Mouse (Mus musculus): ENCODE measurements around the gene Tnk1. TPM values are rescaled to one million over a fixed set of nuclear protein-coding genes. Genes with fewer than 3 reads are reported as not detected.
A peak's percentile ranks its signal among the peaks of the same experiment; 100 is the strongest.
"Not testable (repeated sequence)": the region's sequence is repeated elsewhere in the genome, so short reads cannot be mapped to it uniquely, and the experiment has no call there.

Gene Tnk1
- total RNA-seq, 2 experiments from 2014 or later = 0.10 TPM; not detected in 1

DNA sequence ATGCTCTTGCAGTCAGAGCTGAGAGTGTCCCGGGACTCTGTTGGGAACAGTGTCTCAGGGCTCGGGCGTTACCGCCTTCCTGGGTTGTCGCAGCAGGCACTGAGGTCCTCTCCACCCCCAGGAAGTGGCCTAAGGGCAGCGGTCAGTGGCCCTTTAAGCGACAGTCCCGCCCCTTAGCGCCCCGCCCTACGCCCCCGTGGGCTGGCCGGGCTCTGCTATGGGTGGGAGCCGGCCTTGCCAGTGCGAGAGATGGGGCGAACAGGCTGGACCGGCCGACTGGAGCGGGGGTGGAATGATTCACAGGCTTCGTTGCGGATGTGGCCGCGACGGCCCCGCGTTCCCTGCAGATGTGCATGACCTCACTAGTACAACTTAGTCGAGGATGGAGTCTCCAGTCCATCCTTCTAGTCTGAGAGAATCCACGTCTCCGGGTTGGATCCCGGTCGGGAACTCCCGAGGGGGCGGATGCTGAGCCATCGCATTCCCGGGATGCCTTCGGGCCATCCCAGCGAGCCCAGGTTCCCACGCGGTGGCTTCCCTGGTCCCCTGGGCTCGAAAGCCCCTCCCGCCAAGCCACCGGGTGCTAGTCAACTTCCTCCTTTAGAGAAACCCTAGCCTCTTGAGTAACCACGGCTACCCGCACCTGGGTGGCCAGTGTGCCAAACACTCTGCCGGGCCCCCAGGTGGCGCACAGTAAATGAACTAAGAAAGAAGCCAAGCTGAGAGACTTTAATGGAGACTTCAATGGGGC, 22.5 kb upstream of the Tnk1 start, which contains the start of gene Kctd11:
Kctd11 (minus strand) TSS at position 554 of the 751 bp plus-strand sequence.
- peak; percentile 93 for DNase-seq
- intact Hi-C loops (cut with DNase I; ENCODE audit: low total_unique reads) = no loop called here

DNA sequence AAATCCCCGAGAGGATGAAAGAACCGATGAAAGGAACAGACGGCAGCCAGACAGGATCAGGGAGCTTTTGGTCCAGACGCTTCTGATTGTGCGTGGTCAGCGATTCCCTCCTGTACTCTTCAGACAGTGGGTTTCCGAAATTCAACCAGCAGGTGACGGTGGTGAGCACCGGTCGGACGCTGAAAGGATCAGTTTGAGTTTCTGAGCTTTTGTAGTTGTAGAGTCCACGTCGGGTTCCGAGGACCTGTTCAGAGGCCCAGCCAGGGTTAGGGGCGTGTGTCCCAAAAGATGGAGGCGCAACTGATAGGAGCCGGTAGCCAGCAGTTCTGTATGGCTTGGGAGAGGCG, 21.9 kb upstream of the Tnk1 start:
- peak; percentile 67 for DNase-seq
- intact Hi-C loops (cut with DNase I; ENCODE audit: low total_unique reads) = no loop called here

DNA sequence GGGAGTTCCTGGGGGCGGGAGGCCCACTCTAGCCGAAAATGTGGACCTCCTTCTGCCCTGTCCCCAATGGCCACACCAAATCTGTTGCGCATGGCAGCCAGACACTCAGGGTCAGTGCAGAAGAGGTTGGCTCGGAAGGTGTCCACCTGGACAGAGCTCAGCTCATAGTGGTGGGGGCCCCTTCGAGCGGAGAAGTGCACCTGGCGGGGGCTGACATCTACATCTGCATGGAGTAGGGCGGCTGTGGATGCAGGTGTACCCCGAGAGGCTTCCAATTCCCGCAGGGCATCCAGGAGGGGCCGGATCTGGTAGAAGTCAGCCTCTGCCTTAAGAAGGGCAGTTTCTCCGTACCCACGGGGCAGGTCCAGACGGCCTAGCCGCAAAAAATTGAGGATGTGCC, 21.2 kb upstream of the Tnk1 start:
- intact Hi-C loops (cut with DNase I; ENCODE audit: low total_unique reads) = loop anchor here (5.0 kb wide), 1 partner anchor 67 kb away; no protein-coding TSS in a partner anchor
- DNase-seq = no peak

DNA sequence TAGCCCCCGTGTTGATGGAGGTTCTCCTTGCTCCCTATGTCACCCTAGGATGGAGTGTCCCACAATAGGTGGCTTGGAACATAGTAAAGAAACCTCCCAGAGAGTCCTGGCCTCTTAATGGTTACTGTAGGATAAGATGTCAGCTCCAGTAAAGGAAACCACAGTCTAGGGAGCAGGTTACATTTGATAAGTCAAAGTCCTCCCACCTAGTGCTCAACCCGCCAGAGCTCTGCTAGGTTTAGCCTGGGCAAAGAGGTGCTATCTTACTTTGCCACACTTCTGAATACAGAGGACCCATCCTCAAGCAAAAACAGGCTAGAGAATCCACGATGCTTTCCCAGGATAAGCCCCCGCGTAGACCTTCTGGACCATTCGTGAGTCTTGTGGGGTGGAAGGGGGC, 20.4 kb upstream of the Tnk1 start:
- DNase-seq = no peak
- intact Hi-C loops (cut with DNase I; ENCODE audit: low total_unique reads) = loop anchor here (5.0 kb wide), 1 partner anchor 67 kb away; no protein-coding TSS in a partner anchor

DNA sequence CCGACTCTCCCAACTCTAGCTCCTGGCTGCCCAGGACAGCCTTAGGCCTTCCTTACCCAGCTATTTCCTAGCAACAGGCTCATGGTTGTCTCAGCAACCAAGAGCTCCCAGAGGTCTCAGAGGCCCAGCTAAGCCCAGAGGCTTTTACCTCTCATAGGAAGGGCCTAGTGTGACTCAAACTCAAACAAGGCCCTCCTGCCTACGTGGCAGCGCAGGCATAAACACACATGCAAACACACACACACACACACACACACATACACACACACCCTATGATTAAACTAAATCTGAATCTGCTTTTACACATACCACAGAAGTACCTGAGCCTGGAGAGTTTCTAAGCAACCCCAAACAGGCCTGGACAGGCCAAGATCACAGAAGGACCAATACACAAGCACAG, 19.9 kb upstream of the Tnk1 start:
- DNase-seq = no peak
- intact Hi-C loops (cut with DNase I; ENCODE audit: low total_unique reads) = loop anchor here (5.0 kb wide), 1 partner anchor 66 kb away; no protein-coding TSS in a partner anchor

DNA sequence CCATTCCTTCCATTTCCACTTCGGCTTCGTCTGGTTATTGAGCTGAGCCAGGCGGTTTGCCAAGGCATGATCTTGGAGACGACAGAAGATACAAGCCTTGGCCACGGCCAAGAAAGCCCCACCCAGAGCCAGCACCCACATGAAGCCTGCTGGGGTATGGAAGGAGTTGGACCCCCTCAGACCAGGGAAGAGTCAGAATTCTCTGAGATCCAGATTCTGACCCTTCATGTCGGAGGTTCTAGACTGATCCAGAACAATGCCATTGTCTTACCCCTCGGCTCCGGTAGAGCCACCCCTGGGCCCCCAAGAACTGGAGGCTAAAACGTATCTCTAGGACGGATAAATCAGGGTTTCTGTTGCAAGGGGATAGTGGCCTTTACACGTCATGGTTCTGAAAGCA, 19.3 kb upstream of the Tnk1 start, which contains the start of gene Tmem95:
Tmem95 (minus strand) TSS at position 141 of the 400 bp plus-strand sequence.
- DNase-seq = no peak
- intact Hi-C loops (cut with DNase I; ENCODE audit: low total_unique reads) = loop anchor here (5.0 kb wide), 1 partner anchor 66 kb away; no protein-coding TSS in a partner anchor

DNA sequence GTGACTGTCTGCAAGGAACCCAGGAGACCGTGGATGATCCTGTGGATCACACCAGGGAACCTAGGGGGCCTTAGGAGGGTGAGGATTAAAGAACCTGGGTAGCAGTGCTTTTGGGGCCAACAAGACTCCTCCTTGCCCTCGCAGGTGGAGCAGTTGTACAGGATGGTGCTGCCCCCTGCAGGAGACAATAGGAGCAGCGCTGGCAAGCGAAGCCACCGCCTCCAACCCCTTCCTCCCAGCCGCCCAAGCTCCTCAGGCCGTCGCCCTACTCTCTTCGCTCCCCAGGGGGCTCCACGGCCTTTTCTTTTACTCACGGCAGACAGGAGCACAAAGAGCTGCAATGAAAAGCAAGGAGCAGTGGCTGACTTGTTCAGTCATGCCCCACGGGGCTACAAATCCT, 18.3 kb upstream of the Tnk1 start:
- intact Hi-C loops (cut with DNase I; ENCODE audit: low total_unique reads) = loop anchor here (5.0 kb wide), 1 partner anchor 65 kb away; no protein-coding TSS in a partner anchor
- DNase-seq = peak; percentile 86

DNA sequence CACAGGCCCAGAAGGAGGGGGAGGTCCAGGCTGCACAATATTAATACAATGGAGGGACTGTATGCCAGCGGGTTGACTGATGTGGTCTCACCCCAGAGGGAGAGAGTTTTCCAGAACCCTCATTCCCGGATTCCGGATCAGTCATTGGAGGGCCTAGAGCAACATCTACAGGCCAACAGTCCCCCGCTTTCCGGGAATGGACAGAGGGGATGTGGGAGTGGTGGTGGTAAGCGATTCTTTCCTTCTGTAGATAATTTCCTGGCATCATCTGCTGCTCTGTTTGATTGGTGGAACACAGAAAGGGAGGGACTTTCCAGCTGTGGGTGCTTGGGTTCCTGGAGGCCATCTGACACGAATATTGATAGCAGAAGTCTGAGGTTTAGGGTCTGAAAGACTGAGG, 17.7 kb upstream of the Tnk1 start:
- intact Hi-C loops (cut with DNase I; ENCODE audit: low total_unique reads) = loop anchor here (5.0 kb wide), 1 partner anchor 64 kb away; no protein-coding TSS in a partner anchor
- DNase-seq = no peak

DNA sequence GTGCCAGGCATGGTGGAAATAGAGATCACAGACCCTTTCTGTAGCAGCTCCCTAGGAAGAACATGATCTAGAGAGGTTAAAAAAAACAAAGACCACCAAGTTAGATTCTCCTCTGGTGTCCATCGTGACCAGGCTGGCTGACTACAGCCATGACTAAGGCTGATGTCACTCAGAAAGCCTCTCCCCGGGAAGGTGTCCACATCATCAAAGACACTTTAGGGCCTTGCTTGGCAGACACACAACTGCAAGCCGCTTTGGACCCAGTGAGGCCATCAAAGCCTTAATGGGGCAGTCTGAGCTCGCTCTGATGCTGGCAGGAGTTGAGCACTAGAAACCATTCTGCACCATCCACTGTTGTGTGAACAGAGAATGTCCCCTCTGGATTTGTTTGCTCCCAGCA, 13.9 kb upstream of the Tnk1 start:
- DNase-seq = no peak
- intact Hi-C loops (cut with DNase I; ENCODE audit: low total_unique reads) = no loop called here

DNA sequence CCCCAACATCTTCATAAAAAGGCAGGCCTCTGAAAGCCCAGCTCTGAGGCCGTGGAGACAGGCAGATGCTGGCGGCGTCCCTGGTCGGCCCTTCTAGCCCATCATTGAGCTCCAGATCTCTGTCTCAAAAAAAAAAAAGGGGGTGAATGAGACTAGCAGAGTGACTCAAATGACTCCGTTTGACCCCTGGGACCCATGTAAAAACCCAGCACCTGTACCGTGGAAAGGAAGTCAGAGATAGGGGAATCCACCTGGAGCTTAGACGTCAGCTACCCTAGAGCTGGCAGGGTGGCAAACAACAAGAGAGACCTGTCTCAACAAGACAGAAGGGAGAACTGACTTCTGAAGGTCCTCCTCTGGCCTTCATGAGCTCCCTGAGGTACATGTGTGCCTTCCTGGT, 13.3 kb upstream of the Tnk1 start:
- no peak for DNase-seq

DNA sequence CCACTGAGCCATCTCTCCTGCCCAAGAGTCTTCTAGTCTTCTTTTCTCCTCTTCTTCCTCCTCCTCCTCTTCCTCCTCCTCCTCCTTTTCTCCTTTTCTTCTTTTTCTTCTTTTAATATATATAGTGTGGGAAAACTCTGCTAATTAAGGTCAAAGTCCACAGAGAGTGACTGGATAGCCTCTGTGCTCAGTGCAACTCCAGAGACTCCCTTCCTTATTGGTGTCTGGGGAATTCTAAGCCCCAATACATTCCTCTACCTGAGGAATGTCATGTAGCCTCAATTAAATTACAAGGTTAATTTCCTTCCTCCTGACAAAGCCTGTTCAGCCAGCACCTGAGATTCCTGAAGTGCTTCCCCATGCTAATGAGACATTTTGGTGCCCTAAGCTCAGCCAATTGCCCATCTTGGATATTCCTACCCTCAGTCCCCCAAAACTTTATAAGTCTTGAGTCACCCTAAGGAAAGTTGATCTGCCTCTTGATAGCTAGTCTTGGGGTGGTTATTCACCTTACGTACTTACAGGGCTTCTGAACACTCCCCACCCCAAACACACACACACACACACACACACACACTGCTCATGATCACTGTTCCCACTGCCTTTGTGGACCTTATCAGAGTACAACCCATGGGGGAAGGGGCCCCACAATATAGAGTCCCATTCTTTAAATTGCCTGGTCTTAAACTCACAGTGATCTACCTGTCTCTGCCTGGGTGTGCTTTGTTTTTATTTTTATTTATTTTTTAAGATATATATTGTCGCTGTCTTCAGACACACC, 11.9 kb upstream of the Tnk1 start:
- DNase-seq = no peak
- intact Hi-C loops (cut with DNase I; ENCODE audit: low total_unique reads) = no loop called here

More for the DNA sequence above, 13.3 kb upstream of the Tnk1 start:
- intact Hi-C loops (cut with DNase I; ENCODE audit: low total_unique reads) = no loop called here

DNA sequence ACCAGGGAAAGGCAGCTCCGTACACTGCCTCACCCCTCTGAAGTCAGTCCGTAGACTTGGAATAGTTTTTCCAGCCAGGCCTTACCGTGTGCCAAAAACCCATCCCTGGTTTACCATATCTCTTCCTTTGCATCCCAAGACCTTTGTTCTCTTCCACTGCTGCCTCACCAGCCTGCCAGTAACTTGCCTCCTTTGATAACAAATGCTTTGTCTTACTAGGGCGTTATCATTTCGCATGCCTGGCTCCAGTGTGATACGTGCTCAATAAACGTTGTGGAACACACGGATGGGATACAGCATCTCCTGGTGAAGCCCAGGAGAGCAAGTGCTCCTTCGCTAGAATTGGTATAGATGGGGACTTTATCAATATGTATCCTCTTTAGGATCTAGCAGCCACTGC, 8.8 kb upstream of the Tnk1 start:
- no peak for DNase-seq
- intact Hi-C loops (cut with DNase I; ENCODE audit: low total_unique reads) = no loop called here

DNA sequence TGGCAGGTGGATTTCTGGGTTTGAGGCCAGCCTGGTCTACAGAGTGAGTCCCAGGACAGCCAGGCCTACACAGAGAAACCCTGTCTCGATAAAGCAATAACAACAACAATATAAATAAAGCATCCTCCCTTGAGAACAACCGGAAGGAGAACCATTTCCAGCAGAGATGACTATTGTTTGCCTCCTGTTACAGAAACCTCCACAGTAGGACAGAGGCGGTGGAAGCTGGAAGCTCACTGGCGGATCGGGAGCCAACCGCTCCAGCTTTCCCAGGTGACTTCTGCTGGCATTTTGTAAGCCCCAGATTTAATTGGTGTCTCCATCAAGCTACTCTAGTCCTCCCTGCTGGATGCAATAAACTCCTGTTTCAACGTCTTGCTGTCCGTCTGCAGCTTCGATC, 7.0 kb upstream of the Tnk1 start:
- DNase-seq = no peak
- intact Hi-C loops (cut with DNase I; ENCODE audit: low total_unique reads) = no loop called here

DNA sequence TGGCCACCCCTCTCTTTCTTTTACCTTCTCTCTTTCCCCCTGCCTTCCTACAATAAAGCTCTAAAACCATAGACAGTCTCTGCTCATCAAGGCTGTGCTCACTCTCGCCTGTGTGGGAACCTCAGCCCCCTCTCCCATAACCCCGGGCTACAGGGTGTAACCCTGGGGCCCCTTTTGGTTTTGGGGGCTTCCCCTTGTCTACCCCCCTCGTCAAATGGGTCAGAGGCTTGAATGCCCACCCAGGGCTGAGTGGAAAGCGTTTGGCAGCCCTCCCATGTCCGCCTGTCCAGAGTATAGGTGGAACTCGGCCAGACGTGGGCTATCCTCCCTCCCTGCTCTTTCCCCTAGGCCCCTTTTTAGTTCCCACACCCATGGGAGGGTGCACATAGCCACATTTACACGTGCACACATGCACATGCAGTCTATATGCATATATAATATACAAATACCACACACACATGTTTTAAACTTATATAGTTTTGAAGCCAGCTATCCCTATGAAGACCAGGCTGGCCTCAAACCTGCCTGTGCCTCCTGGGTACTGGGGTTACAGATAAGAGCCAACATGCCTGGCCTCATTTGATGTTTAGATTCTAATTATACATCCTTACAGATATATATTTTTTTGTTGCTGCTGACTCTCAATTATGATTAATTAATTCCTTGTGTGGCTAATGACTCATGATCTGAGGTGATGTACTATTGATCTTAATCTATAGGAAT, 5.8 kb upstream of the Tnk1 start:
- DNase-seq = no peak
- intact Hi-C loops (cut with DNase I; ENCODE audit: low total_unique reads) = no loop called here

DNA sequence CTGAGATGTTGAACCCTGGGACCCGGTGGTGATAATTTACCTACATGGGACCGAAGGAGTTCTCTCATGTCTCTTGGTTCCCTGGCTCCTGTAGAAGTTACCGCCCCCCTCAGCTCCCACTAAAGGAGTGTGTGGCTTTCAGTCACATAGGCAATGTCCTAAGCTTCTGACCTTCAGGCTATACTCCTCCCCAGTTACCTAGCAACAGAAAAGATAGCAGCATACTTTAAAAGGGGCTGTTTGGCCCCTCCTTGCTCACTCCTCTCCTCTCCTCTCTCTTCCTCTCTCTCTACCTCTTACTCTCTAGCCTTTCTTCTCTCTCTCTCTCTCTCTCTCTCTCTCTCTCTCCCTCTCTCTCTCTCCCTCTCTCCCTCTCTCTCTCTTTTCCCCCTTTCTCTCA, 5.2 kb upstream of the Tnk1 start:
- intact Hi-C loops (cut with DNase I; ENCODE audit: low total_unique reads); DNase-seq: not testable (repeated sequence)

DNA sequence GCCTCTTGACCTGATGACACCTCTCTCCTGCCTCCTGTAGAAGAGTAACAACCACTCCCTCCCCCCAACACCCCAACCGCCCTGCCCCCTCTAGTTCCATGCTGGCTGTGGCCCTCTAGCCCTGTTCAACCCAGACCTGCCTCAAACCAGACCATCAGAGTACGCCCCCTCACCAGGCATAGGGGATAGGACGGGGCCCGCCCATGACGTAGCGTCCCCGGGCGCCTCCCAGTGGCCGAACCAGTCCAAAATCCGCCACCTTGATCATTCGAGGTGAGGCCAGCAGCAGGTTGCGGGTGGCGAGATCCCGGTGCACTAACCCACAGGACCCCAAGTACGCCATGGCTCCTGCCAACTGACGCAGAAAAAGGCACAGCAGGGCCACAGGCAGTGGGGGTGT, 3.2 kb downstream of the Tnk1 start:
- intact Hi-C loops (cut with DNase I; ENCODE audit: low total_unique reads) = no loop called here
- DNase-seq = no peak

DNA sequence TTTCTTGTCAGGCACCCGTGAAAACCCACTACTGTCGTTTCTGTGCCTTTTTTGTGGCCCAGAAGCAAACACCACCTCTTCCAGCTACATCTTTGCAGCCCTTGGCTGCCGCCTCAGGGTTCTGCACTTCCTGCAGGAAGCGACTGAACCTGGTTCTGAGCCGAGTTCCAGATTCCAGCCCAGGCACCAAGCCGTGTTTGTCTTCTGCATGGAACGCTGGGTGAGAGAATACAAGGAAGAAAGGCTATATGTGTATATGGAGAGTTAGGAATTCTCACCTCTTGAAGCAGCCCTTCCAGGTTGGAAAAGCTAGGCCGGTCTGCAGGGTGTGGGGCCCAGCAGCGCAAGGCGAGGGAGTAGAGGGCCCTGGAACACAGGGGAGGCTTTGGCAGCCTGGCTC, 3.9 kb downstream of the Tnk1 start:
- no peak for DNase-seq
- intact Hi-C loops (cut with DNase I; ENCODE audit: low total_unique reads) = no loop called here

DNA sequence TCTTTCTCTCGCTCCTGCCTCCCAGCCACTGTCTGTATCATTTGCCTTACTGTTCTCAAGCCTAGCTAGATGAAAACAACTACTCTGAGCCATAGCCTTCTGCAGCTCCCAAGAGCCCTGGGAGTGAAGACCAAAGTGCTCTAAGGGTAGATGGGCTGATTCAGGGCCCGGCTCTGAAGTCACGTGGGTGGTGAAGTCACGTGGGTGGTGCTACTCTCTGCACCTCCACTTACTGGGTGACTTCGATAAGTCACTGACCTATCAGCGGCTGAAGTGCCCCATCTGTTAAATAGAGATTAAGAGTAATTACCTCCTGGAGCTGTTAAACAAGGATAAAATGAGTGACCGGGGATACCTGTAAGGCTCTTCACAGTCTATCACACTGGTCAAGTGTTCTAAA, 4.5 kb downstream of the Tnk1 start:
- DNase-seq = no peak
- intact Hi-C loops (cut with DNase I; ENCODE audit: low total_unique reads) = no loop called here

DNA sequence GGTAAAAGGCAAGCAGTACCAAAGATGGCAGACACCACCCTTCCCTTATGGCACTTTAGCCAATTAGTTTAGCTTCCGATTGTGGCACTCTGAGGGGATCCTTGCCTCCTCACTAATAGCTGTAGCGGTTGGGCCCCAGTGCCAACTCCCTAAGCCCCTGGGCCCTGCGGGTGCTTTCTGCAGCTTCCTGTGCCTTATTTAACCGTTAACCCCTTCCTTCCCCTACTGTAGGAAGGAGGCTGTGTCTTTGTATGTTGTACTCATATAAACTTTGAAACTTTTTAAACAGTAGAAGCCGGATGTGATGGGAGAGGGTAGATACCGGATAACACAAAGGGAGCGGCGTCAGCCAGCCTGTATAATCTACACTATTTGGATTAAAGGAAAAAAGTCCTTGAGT, 7.8 kb downstream of the Tnk1 start:
- intact Hi-C loops (cut with DNase I; ENCODE audit: low total_unique reads) = no loop called here
- DNase-seq = no peak

DNA sequence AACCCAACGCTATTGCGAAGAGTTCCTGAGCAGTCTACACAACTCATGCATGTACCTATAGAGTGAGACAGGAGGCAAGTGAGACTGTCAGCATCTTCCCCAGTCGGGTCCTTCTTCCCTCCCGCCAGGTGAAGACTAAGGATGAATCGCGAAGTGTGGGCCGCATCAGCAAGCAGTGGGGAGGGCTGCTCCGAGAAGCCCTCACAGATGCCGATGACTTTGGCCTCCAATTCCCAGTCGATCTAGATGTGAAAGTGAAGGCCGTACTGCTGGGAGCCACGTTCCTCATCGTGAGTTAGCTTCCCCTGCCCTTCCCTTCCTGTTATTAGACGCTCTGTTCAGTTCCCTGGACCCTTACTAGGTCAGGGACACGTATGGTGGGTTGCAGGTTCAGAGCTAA, 8.6 kb downstream of the Tnk1 start:
- intact Hi-C loops (cut with DNase I; ENCODE audit: low total_unique reads) = loop anchor here (10.0 kb wide), 1 partner anchor 45 kb away; the partner anchor contains the start of gene Acap1
- no peak for DNase-seq
